Mouse (Mus musculus): ENCODE measurements around the gene Kcnn4.

- TF ChIP-seq CTCF (IDR thresholded peaks at IDR 0.05; ENCODE audit: insufficient read depth, low read depth, low read length) (no peak), POLR2A (IDR thresholded peaks at IDR 0.05; ENCODE audit: insufficient read depth, low read depth, low read length) (no peak)
Measured at GRCm38 (mm10) chr7:24394054-24394453, 24.0 kb downstream of the Kcnn4 start.
